ENCODE assay signal across 8 mouse cellular contexts in the genomic region with DNA sequence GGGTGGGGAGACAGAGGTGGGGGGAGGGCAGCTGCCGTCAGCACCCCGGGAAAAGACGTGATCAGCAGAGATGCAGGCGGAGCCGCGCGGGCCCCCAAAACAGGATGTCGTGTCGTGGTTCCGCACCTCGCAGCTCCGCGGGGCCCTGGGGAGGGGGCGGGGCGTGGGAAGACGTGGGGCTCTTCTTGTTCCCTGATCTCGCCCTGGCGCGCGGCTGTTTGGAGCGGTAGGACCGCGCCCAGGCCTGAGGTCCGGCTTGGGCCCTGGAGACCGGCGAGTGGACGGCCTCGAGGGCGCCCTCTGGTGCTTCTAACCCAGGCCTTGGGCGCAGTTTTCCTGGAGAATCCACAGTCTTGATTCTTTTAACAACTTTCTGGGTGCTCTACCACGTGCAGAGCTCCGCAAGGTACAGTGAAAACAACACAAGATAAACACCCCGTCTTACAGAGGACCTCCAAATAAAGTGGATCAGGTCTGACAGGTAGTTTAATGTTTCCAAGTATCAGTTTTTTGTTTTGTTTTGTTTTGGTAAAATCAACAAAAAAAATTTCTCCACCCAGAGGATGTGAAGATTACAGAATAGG. TPM values are rescaled to one million over a fixed set of nuclear protein-coding genes. Genes with fewer than 3 reads are reported as not detected.
DNase-seq lines count a peak whose midpoint lies in the region; ATAC-seq and TF ChIP-seq lines count a peak whose summit lies in the region.

No protein-coding gene starts in this region.

- peak; percentile 87 for TF ChIP-seq CTCF in lung, postnatal 0 days (IDR thresholded peaks at IDR 0.05)

- ATAC-seq in hindbrain, embryonic 13.5 days (ENCODE audit: low FRiP score) = peak; percentile 80
- peak; percentile 89 for ATAC-seq in lung, postnatal 0 days

- H3K27me3 ChIP-seq in hindbrain, embryonic 13.5 days = no peaks in the 10 kb centered on the region
- no peaks in the 10 kb centered on the region for H3K27me3 ChIP-seq in lung, postnatal 0 days (replicated peaks; ENCODE audit: insufficient read depth, low read length)

- under 1% methylated on average over 33 of the region's 33 CpGs for WGBS in hindbrain, embryonic 13.5 days
- under 1% methylated on average over 31 of the region's 33 CpGs for WGBS in lung, postnatal 0 days

- H3K4me2 ChIP-seq in hindbrain, embryonic 13.5 days = peak overlapping the region; percentile 90
- peak overlapping the region; percentile 81 for H3K4me2 ChIP-seq in lung, postnatal 0 days (replicated peaks; ENCODE audit: low read depth, low read length)

- H3K4me1 ChIP-seq in hindbrain, embryonic 13.5 days (replicated peaks) = peaks cover 44% of the 10 kb centered on the region
- peaks cover 30% of the 10 kb centered on the region for H3K4me1 ChIP-seq in lung, postnatal 0 days (ENCODE audit: insufficient read depth, low read depth, low read length)

- H3K36me3 ChIP-seq in hindbrain, embryonic 13.5 days = no peaks in the 10 kb centered on the region
- H3K36me3 ChIP-seq in lung, postnatal 0 days (ENCODE audit: insufficient read depth, low read length) = no peaks in the 10 kb centered on the region

- peak overlapping the region; percentile 85 for H3K9ac ChIP-seq in hindbrain, embryonic 13.5 days
- H3K9ac ChIP-seq in lung, postnatal 0 days (replicated peaks; ENCODE audit: low read depth) = peak overlapping the region; percentile 95

- no peaks in the 10 kb centered on the region for H3K9me3 ChIP-seq in hindbrain, embryonic 13.5 days
- H3K9me3 ChIP-seq in lung, postnatal 0 days (ENCODE audit: low read length) = no peaks in the 10 kb centered on the region

- no peak; the same call in 1 of the 2 replicates for TF ChIP-seq EP300 in lung, postnatal 0 days (IDR thresholded peaks at IDR 0.05)

- H3K27ac ChIP-seq in hindbrain, embryonic 13.5 days = peak overlapping the region; percentile 85
- peak overlapping the region; percentile 99 for H3K27ac ChIP-seq in lung, postnatal 0 days (ENCODE audit: low read length)

- H3K4me3 ChIP-seq in hindbrain, embryonic 13.5 days = peak overlapping the region; percentile 68
- peak overlapping the region; percentile 93 for H3K4me3 ChIP-seq in lung, postnatal 0 days (ENCODE audit: low read depth, low read length)

- DNase-seq in adipocyte (ENCODE audit: low spot score) = peak; percentile 82
- DNase-seq in cerebellum, postnatal 36 days = peak; percentile 91 to 92
- DNase-seq in frontal cortex, postnatal 25 days (ENCODE audit: low spot score in 2 of 2) = peak; percentile 79 to 88
- peak; percentile 80 to 81 for DNase-seq in layer of hippocampus, postnatal 14 days (ENCODE audit: low spot score in 2 of 2)
- DNase-seq in lung, postnatal 0 days (ENCODE audit: low spot score) = peak; percentile 96
- DNase-seq in retina, postnatal 1 day = peak; percentile 89
- peak; percentile 93 to 97 for DNase-seq in thymus, postnatal 36 days

RNA-seq across cellular contexts. Expression of gene Rhog, which starts 5.1 kb away (rescaled TPM):
- 19.1 and 21.0 TPM in 2 replicates for polyA plus RNA-seq in hindbrain, embryonic 13.5 days (2015; fragmentation: Nextera tagmentation; extraction: Ambion mirVana)
- total RNA-seq in layer of hippocampus, postnatal 14 days (2021) = 10 to 100 TPM; 23.4 to 25.8 TPM
- 133 and 141 TPM in 2 replicates for polyA plus RNA-seq in lung, postnatal 0 days (2015; fragmentation: Nextera tagmentation; extraction: Ambion mirVana)

RNA-seq across cellular contexts. Expression of gene Stim1, which starts 16.9 kb away (rescaled TPM):
- 9.6 and 9.9 TPM in 2 replicates for polyA plus RNA-seq in hindbrain, embryonic 13.5 days (2015; fragmentation: Nextera tagmentation; extraction: Ambion mirVana)
- total RNA-seq in layer of hippocampus, postnatal 14 days (2021) = 10 to 100 TPM; 65.6 to 66.1 TPM
- 18.6 and 19.1 TPM in 2 replicates for polyA plus RNA-seq in lung, postnatal 0 days (2015; fragmentation: Nextera tagmentation; extraction: Ambion mirVana)

RNA-seq across cellular contexts. Expression of gene Pgap2, which starts 40.7 kb away (rescaled TPM):
- polyA plus RNA-seq in hindbrain, embryonic 13.5 days (2015; fragmentation: Nextera tagmentation; extraction: Ambion mirVana) = 48.0 and 53.0 TPM in 2 replicates
- 10 to 100 TPM; 24.9 to 28.8 TPM for total RNA-seq in layer of hippocampus, postnatal 14 days (2021)
- 109 and 137 TPM in 2 replicates for polyA plus RNA-seq in lung, postnatal 0 days (2015; fragmentation: Nextera tagmentation; extraction: Ambion mirVana)

RNA-seq across cellular contexts. Expression of gene Nup98, which starts 40.7 kb away (rescaled TPM):
- polyA plus RNA-seq in hindbrain, embryonic 13.5 days (2015; fragmentation: Nextera tagmentation; extraction: Ambion mirVana) = 23.4 and 25.0 TPM in 2 replicates
- total RNA-seq in layer of hippocampus, postnatal 14 days (2021) = 10 to 100 TPM; 34.8 to 35.9 TPM
- polyA plus RNA-seq in lung, postnatal 0 days (2015; fragmentation: Nextera tagmentation; extraction: Ambion mirVana) = 15.5 and 17.0 TPM in 2 replicates

Comparison
In these comparisons a context has a peak if more than half of its experiments do, and no peak if none do; other contexts are left out.
1. Peak in every context shown above with its lines: DNase-seq, ATAC-seq, H3K4me3 ChIP-seq and H3K27ac ChIP-seq.